Mouse (Mus musculus) G1E-ER4 (cell line): ENCODE measurements around the gene Stxbp6. TPM values are rescaled to one million over a fixed set of nuclear protein-coding genes. Genes with fewer than 3 reads are reported as not detected.

Experiments
- GATA1 ChIP-seq: IDR thresholded peaks from one replicate; pipeline ENCODE4 v1.8.0; 2012; ENCODE audit warnings: low read length, inconsistent platforms
- polyA plus RNA-seq: library from polyadenylated mRNA; stranded (reverse); fragments of >175 nt; gene quantifications from 2 replicates; pipeline ENCODE4 v1.2.3, GENCODE M21; 2012

Stxbp6 gene
- polyA plus RNA-seq, 1 experiment, result not detected

DNA sequence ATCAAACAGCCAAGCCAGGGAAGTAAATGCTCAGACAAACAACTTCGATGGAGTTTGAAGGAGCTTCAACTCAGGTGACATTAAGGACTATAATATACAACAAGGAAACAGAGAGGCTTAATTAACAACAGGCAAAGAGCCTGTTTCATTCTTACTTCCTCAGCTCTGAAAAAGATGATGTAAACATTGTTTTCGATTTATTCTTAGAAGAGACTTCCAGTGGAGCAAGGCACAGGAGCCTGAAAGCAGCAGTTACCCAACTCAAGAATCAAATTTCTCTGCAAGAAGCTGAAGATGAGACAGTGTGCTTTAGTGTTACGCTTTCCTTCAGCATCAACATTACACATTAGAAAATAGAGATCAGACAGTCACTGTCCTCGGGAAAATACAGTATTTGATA is 160.7 kb downstream of the Stxbp6 start:
- TF ChIP-seq GATA1, result no peak

DNA sequence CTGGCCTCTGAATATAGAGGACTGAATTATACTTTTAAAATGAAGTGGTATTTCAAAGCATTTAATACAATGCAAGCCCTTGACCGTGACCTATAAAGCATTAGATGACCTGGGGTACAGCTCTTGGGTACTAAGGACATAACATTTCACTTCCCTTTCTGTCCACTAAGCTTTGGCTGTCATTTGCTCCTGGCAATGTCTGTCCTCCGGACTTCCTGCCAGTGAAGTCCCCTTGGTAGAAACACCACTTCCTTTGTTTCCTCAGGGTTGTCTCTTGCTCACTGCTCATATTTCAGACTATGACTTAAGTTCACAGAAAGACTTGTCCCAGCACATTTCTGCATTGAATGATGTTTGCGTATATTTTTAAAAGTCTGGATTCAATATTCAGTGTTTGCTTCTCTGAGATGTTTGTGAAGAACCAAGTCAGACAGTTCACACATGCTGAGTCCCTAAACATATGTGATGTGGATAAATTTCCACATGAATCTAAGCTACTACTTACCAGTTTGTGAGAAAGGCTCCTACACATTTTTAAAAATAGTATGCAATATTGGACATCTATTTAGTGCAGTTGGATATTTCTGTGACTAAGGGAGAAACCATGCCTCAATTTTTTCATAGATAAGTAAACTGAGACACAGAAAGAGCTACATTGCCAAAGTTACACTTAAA is 166.3 kb downstream of the Stxbp6 start:
- TF ChIP-seq GATA1, result no peak

- TF ChIP-seq GATA1, result no peak
These were observed 168.5 kb downstream of the Stxbp6 start for GRCm38 (mm10) chr12:44906001-44906400.

DNA sequence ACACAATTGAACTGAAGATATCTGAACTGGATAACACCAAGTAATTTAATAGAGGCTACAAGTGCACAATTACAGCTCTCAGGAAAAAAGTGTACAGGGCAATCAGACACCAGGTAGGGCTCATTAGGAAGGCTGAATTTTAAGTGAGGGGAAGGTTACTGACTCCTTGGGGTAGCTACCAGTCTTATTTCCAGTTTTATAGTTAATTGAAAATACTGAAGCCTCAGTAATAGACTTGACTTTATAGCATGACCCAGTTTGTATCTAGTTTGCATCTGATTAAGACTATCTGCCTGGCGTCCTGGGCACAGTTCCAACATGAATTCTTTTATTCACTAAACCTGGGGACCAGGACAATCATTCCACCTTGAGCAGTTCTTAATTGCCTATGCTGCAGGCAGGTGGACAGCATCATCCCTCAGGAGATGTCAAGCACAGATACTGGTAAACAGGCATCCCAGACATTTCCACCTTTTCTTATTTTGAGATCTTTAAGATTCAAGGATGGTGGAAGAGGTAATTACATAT is 171.2 kb downstream of the Stxbp6 start:
- no peak for TF ChIP-seq GATA1

DNA sequence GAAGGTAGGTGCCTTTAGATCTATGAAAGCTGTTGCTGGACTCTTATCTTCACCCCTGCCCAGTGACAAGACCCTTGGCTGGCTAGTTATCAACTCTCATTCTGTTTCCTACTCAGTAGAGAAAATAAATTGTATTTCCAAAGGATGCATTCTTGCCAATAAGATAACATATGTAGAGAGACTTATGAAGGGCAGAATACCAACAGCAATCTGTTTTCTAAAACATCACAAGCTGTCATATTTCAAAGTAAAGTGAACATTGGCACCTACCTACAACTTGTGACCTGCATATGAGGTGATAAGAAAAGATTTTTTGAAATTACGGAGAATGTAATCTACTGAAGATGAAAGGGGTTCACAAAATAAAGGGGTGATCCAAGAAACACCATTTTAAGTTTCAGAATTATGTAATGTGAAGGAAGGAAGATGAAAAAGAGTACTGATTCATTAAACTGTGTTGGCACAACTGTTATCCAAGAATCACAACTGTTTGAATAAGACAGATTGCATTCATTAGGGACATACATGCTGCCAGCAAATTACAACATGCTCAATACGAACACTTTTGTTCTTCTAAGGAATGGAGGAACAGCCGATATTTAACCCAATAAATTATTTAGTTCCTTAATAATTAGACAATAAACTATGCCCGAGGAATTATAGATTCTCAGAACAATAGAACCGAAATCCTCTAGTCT is 175.2 kb downstream of the Stxbp6 start:
- TF ChIP-seq GATA1, result no peak

GRCm38 (mm10) chr12:44896460-44896859 is 178.0 kb downstream of the Stxbp6 start:
- no peak for TF ChIP-seq GATA1

DNA sequence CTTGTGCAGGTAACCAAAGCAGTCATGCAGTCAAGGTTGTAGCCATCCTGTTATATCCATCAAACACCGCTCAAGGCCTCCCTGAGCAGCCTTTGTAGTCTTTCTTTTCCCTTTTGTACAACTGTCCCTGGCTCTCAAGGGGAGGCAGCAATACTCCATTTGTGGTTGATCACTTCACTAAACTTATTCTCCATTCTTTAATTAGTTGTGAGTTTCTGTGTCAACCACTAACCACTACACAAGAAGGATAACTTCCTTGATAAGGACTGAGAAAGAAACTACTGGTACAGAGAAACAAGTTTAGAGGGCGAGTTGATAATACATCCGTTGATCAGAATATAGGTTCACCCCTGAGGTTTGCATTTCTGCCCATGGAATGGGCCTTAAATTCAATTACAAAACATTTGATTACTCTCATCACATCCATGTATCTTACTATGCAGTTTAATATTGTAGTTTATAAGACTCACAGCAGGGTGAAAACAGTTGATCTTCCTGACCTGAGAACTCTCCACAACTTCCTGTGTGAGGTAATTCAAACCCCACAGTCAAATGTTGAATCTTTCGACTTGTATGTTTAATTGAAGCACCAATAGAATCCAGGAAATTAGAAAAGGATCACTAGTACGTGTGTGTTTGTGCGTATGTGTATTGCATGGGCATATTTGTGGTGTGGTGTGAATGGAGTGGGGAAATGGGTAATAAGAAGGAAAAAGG is 184.7 kb downstream of the Stxbp6 start:
- no peak for TF ChIP-seq GATA1

GRCm38 (mm10) chr12:44886826-44887225 is 187.7 kb downstream of the Stxbp6 start:
- TF ChIP-seq GATA1, result no peak

GRCm38 (mm10) chr12:44872697-44873096 is 201.8 kb downstream of the Stxbp6 start:
- no peak for TF ChIP-seq GATA1

DNA sequence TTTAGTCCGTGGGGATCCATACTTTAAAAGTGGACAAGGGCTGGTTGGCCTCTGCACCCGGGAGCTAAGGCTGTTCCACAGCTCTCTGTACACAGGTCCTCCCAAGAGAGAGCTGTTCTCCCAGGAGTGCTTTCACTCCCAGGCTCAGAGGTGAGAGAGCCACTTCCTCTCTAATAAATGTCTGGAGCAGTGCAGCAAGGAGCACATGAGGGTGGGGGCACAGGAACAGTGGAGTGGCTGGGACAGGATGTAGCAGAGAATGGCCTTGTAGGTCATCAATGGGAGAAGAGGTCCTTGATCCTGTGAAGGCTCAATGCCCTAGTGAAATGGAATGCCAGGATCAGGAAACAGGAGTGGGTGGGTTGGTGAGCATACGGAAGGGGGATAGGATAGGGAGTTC is 209.1 kb downstream of the Stxbp6 start:
- no peak for TF ChIP-seq GATA1

- no peak for TF ChIP-seq GATA1
These were observed 215.1 kb downstream of the Stxbp6 start for GRCm38 (mm10) chr12:44859454-44859853.

DNA sequence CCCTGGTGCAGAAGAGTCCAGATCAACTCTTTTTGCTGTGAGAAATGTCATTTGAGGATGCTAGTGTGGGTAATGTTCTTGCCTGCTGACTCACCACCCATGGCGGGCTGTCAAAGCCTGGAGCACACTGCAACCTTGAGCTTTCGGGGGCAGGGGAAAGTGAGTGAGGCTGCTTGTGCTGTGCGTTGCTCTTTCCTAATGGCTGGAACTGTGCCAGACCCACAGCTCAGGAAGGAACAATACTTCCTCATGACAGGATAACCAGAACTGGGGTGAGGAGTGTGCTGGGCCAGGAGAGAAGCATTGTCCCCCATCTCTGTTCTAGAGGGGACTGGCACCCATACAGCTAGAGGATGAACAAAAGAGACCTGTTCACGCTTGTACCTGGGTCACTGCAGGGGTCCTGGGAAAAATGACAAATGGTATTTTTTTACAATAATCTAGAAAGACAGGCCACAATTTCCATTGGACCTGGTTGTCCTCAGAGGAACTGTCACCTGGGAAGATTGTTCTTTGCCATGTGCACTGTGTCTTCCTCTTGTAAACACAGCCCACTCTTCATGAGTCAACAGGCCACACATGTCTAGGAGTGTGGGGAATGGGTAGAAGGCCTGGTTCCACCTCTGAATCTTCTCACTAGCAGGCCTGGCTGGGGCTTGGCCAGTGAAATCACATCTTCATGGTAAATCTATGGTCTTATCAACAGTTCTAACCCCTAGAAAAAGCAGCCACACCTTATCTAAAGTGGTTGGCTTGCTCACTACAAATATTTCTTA is 216.2 kb downstream of the Stxbp6 start:
- TF ChIP-seq GATA1, result no peak

DNA sequence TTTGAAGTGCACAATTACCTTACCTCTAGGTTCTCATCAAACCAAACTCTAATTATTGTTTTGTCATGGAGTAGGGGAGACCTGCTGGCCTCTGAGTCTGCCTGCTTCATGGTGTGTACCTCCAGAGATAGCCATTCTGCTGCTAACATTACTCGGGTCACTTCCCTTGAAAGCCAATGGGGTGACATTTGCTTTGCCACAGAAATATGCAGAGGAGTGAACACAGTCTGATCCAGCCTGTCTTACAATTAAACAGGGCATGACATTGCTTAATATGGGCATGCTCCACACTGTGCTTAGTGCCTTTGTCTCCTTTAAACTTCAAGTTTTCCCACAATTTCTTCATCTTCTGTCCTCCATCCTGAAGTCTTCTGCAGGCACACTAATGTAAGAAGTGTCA is 222.5 kb downstream of the Stxbp6 start:
- no peak for TF ChIP-seq GATA1

DNA sequence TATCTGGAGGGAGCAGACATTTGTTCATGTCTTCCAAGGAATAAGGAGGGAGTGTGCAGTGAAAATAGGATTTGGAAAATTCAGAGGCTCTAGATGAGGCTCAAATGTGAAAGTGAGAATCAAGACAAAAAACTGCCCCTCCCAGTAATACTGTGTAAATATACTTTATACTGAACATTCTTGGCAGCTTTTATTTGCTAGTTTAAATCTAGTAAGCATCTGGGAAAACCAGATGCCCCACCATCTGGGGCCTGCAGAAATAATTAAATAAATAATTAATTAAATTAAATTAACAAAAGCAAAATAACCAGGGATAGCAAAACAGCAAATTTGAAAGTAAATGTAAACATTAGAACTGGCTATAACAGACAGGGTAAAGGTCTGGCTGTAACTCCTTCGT is 224.0 kb downstream of the Stxbp6 start:
- no peak for TF ChIP-seq GATA1

DNA sequence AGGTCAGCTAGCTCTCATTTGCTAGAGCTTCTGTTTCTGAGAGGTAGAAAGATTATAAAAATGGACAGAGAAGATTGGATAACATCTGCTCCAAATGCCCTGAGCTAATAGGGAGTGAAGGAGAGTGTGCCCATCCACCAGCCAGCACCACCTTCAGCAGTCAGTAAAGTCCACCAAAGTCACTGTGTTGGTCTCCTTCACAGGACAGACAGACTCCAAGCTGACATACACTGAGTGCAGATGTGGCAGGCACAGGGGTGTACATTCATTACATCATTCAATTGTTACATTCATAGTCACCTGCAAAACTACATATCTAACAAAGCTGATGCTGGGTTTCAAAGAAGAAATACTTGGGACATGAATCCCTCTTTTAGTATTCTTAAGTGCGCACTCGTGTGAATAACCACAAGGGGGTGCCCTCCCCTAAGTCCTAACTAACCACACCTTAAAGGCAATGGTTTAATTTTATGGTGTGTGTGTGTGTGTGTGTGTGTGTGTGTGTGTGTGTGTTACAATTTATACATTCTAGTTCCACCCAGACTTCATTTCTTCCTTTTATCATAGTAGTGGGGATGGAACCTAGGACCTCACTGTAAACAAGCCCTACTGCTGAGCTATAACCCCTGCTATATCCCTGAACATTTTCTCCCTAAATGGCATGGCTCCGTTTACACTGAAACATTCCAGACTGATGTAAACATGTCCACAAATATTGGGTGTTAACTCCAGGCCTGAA is 225.9 kb downstream of the Stxbp6 start:
- TF ChIP-seq GATA1, result no peak
